In genomic region chr11:120187236-120188101, GRCm38 (mm10) we compare ENCODE assay signal across 7 mouse cellular contexts. TPM values are rescaled to one million over a fixed set of nuclear protein-coding genes. Genes with fewer than 3 reads are reported as not detected.
DNase-seq lines count a peak whose midpoint lies in the region; ATAC-seq and TF ChIP-seq lines count a peak whose summit lies in the region.

No protein-coding gene starts in this region.

- peak overlapping the region; percentile 92 for H3K9ac ChIP-seq in kidney, embryonic 15.5 days

- H3K4me1 ChIP-seq in E14TG2a.4 (replicated peaks; ENCODE audit: low read depth, low read length): peaks cover 88% of the 10 kb centered on the region
- peaks cover 63% of the 10 kb centered on the region for H3K4me1 ChIP-seq in kidney, embryonic 15.5 days

- no peak for TF ChIP-seq CTCF in E14TG2a.4 (conservative IDR thresholded peaks at IDR 0.05; ENCODE audit: low read length)

- peak overlapping the region; percentile 76 for H3K4me2 ChIP-seq in kidney, embryonic 15.5 days

- no peaks in the 10 kb centered on the region for H3K36me3 ChIP-seq in E14TG2a.4 (ENCODE audit: insufficient read depth, low read length)
- H3K36me3 ChIP-seq in kidney, embryonic 15.5 days: no peaks in the 10 kb centered on the region

- H3K27me3 ChIP-seq in E14TG2a.4 (ENCODE audit: insufficient read depth, low read length): peaks cover 55% of the 10 kb centered on the region
- no peaks in the 10 kb centered on the region for H3K27me3 ChIP-seq in kidney, embryonic 15.5 days

- peak overlapping the region; percentile 89 for H3K4me3 ChIP-seq in E14TG2a.4 (replicated peaks; ENCODE audit: low read length)
- H3K4me3 ChIP-seq in kidney, embryonic 15.5 days (replicated peaks): peak overlapping the region; percentile 74

- DNase-seq in NIH3T3 (ENCODE audit: low read depth): peak; percentile 60
- peak; percentile 67 for DNase-seq in forelimb bud, embryonic 11.5 days (ENCODE audit: low read depth, low spot score)
- DNase-seq in lung, postnatal 4 days: peak; percentile 57 to 69
- DNase-seq in urinary bladder, postnatal 36 days (ENCODE audit: low spot score in 2 of 2): peak; percentile 37 to 39

- no peaks in the 10 kb centered on the region for H3K9me3 ChIP-seq in E14TG2a.4 (ENCODE audit: low read length)
- no peaks in the 10 kb centered on the region for H3K9me3 ChIP-seq in kidney, embryonic 15.5 days (replicated peaks)

- H3K27ac ChIP-seq in kidney, embryonic 15.5 days: peak overlapping the region; percentile 97

- no peak for ATAC-seq in kidney, embryonic 15.5 days (replicated peaks; ENCODE audit: low FRiP score)
- ATAC-seq in inflammation-experienced regulatory T-cells, adult 6 months: no peak

- WGBS in kidney, embryonic 15.5 days: under 1% methylated on average over 43 of the region's 43 CpGs

RNA-seq across cellular contexts. Expression of gene Slc38a10, which starts 36.3 kb away (rescaled TPM):
- polyA plus RNA-seq in kidney, embryonic 15.5 days (2015; fragmentation: Nextera tagmentation; extraction: Ambion mirVana): 109 and 115 TPM in 2 replicates
- polyA plus RNA-seq in inflammation-experienced regulatory T-cells, adult 6 months (2017; shearing (Covaris generic)): 10 to 100 TPM; 39.7 to 62.8 (median 44.1) TPM

RNA-seq across cellular contexts. Expression of gene Bahcc1, which starts 45.3 kb away (rescaled TPM):
- 11.8 and 14.1 TPM in 2 replicates for polyA plus RNA-seq in kidney, embryonic 15.5 days (2015; fragmentation: Nextera tagmentation; extraction: Ambion mirVana)
- polyA plus RNA-seq in inflammation-experienced regulatory T-cells, adult 6 months (2017; shearing (Covaris generic)): not detected

Comparison
In these comparisons a context has a peak if more than half of its experiments do, and no peak if none do; other contexts are left out.
1. RNA of gene Bahcc1, which starts 45.3 kb away (polyA plus RNA-seq): 11.8 to 14.1 TPM in kidney, embryonic 15.5 days; not detected in inflammation-experienced regulatory T-cells, adult 6 months; every median in the first group is over 10 times any median in the second.
2. Peak in every context shown above with its lines, with median percentiles within 50 percentile points of each other: DNase-seq.